Mouse (Mus musculus) erythroblast, embryonic 14.5 days (primary cell): ENCODE measurements around the gene Macrod2.

ENCODE experiments used
- GATA1 ChIP-seq: IDR thresholded peaks from 2 replicates; pipeline ENCODE4 v1.6.1; 2012; ENCODE audit warnings: low read length, inconsistent platforms, mixed read lengths
- TAL1 ChIP-seq: IDR thresholded peaks from 3 replicates; pipeline ENCODE4 v1.6.1; 2012; ENCODE audit warnings: low read length, inconsistent platforms, mixed read lengths

DNA sequence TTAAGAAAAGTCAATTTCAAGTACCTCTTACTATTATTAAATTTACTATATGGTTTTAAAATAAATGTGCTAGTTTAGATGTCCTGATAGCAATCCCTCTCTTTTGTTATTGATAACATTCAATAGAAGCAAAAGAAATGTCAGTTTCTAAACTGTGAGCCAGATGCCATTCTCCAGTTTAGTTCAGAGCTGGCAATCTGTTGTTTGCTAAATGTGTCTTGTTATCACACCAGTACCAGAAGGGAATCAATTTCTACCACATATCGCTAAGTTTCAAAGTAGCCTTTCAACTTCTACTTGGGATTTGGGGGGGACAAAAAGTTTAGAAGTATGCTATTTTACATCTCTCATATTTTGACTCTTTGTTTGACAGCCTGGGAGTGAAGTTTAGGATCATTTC is 1077.7 kb downstream of the Macrod2 start:
- no peak for TF ChIP-seq GATA1
- TF ChIP-seq TAL1: no peak
